Mouse (Mus musculus) erythroblast, embryonic 14.5 days (primary cell): ENCODE data around the gene Lama4.

Experiments
- GATA1 ChIP-seq: IDR thresholded peaks from 2 replicates; pipeline ENCODE4 v1.6.1; 2012; ENCODE audit warnings: low read length, inconsistent platforms, mixed read lengths
- TAL1 ChIP-seq: IDR thresholded peaks from 3 replicates; pipeline ENCODE4 v1.6.1; 2012; ENCODE audit warnings: low read length, inconsistent platforms, mixed read lengths

DNA sequence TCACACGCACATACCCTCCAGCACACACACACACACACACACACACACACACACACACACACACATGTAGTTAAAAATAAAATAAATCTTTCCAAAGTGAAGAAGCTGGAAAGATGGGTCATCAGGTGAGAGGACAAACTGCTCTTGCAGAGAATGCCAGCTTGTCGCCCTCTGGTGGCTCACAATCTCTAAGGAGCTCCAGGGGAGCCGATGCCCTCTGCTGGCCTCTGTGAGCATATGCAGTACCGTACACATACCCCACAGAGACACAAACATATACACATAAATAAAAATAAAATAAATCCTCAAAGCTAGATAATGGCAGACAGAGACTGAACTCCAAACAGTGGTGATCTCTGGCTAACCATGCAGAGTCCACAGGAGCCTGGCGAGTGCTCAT is 99.4 kb downstream of the Lama4 start:
- no peak for TF ChIP-seq TAL1
- no peak for TF ChIP-seq GATA1
